In genomic region chr14:118368619-118369431, GRCm38 (mm10) we compare ENCODE assay signal across 9 mouse cellular contexts.
DNase-seq lines count a peak whose midpoint lies in the region; ATAC-seq and TF ChIP-seq lines count a peak whose summit lies in the region.
"Had no signal": no experiment of that assay in that cellular context is flagged by ENCODE, and none has a peak within 500 bp of the region (broad histone marks: within the 10 kb centered on the region; RNA-seq: fewer than 3 reads in every experiment).

No protein-coding gene starts in this region.

- 5% methylated on average over 9 of the region's 9 CpGs for WGBS in lung, postnatal 0 days
- WGBS in hindbrain, embryonic 15.5 days = 6% methylated on average over 9 of the region's 9 CpGs

- no peak overlapping the region for H3K9ac ChIP-seq in lung, postnatal 0 days (replicated peaks; ENCODE audit: low read depth)
- H3K9ac ChIP-seq in hindbrain, embryonic 15.5 days = no peak overlapping the region
- H3K9ac ChIP-seq: embryonic facial prominence, embryonic 13.5 days had no signal

- H3K4me3 ChIP-seq in lung, postnatal 0 days (ENCODE audit: low read depth, low read length) = no peak overlapping the region
- H3K4me3 ChIP-seq in hindbrain, embryonic 15.5 days = no peak overlapping the region
- H3K4me3 ChIP-seq: embryonic facial prominence, embryonic 13.5 days had no signal

- H3K27me3 ChIP-seq in lung, postnatal 0 days (replicated peaks; ENCODE audit: insufficient read depth, low read length) = no peaks in the 10 kb centered on the region
- H3K27me3 ChIP-seq in hindbrain, embryonic 15.5 days = 0 out of 2 replicates have a peak, but pooled peaks cover 3% of the 10 kb centered on the region

- H3K36me3 ChIP-seq in lung, postnatal 0 days (ENCODE audit: insufficient read depth, low read length) = no peaks in the 10 kb centered on the region
- H3K36me3 ChIP-seq in hindbrain, embryonic 15.5 days = no peaks in the 10 kb centered on the region
- H3K36me3 ChIP-seq: embryonic facial prominence, embryonic 13.5 days had no signal

- no peak for TF ChIP-seq EP300 in lung, postnatal 0 days (IDR thresholded peaks at IDR 0.05)

- H3K27ac ChIP-seq in lung, postnatal 0 days (ENCODE audit: low read length) = no peak overlapping the region
- H3K27ac ChIP-seq in hindbrain, embryonic 15.5 days (replicated peaks) = no peak overlapping the region
- H3K27ac ChIP-seq: embryonic facial prominence, embryonic 13.5 days had no signal

- H3K4me1 ChIP-seq in lung, postnatal 0 days (ENCODE audit: insufficient read depth, low read depth, low read length) = no peaks in the 10 kb centered on the region
- H3K4me1 ChIP-seq in hindbrain, embryonic 15.5 days (replicated peaks) = peaks cover 12% of the 10 kb centered on the region

- DNase-seq in lung, postnatal 0 days (ENCODE audit: low spot score) = peak; percentile 23
- no peak for DNase-seq in lung, postnatal 36 days
- peak; percentile 72 for DNase-seq in mesoderm, embryonic 11.5 days (ENCODE audit: low read depth, low spot score)
- no peak for DNase-seq in spleen, postnatal 36 days (ENCODE audit: low spot score in 2 of 2)
- DNase-seq in thymus, adult 18-20 months = no peak
- DNase-seq in adrenal gland, postnatal 10 days = no peak
- DNase-seq in urinary bladder, postnatal 14 days (ENCODE audit: low spot score) = no peak

- no peak for TF ChIP-seq CTCF in lung, postnatal 0 days (IDR thresholded peaks at IDR 0.05)

- H3K9me3 ChIP-seq in lung, postnatal 0 days (ENCODE audit: low read length) = no peaks in the 10 kb centered on the region
- no peaks in the 10 kb centered on the region for H3K9me3 ChIP-seq in hindbrain, embryonic 15.5 days
- H3K9me3 ChIP-seq: embryonic facial prominence, embryonic 13.5 days had no signal

- peak overlapping the region; percentile 19; the same call in 1 of the 2 replicates for H3K4me2 ChIP-seq in lung, postnatal 0 days (replicated peaks; ENCODE audit: low read depth, low read length)
- peak overlapping the region; percentile 18 for H3K4me2 ChIP-seq in hindbrain, embryonic 15.5 days
- H3K4me2 ChIP-seq: embryonic facial prominence, embryonic 13.5 days had no signal

- peak; percentile 41; the same call in 1 of the 2 replicates for ATAC-seq in lung, postnatal 0 days
- ATAC-seq in hindbrain, embryonic 15.5 days (ENCODE audit: low FRiP score, low read depth) = peak; percentile 42

Comparison
In these comparisons a context has a peak if more than half of its experiments do, and no peak if none do; other contexts are left out.
1. DNase-seq: peak in lung, postnatal 0 days (single experiment) and mesoderm, embryonic 11.5 days (single experiment); none in lung, postnatal 36 days (single experiment), spleen, postnatal 36 days (0 of 2), thymus, adult 18-20 months (0 of 2), adrenal gland, postnatal 10 days (single experiment) and urinary bladder, postnatal 14 days (single experiment).